Mouse (Mus musculus) kidney, postnatal 25 days (tissue): ENCODE data around the gene Trim25.
A peak's percentile ranks its signal among the peaks of the same experiment; 100 is the strongest.
"Not testable (repeated sequence)": the region's sequence is repeated elsewhere in the genome, so short reads cannot be mapped to it uniquely, and the experiment has no call there.

Experiments used
- DNase-seq, 2 experiments: peaks; one replicate each; pipeline ENCODE4 v3.0.0; 2021; ENCODE audit warnings: mixed read lengths in 2 of 2

Trim25 gene

GRCm38 (mm10) chr11:88995616-88996015 lies 3.6 kb upstream of the Trim25 start:
- DNase-seq, result no peak

- DNase-seq, result peak; percentile 44 to 61
These were observed 2.7 kb upstream of the Trim25 start for GRCm38 (mm10) chr11:88996427-88996826.

GRCm38 (mm10) chr11:88997343-88997742 lies 1.8 kb upstream of the Trim25 start:
- not testable (repeated sequence) for DNase-seq

GRCm38 (mm10) chr11:88998406-88998805 lies 770 bp upstream of the Trim25 start:
- DNase-seq, result no peak

GRCm38 (mm10) chr11:88999723-89000526 lies 749 bp downstream of the Trim25 start:
- peak in 1 of 2 experiments; percentile 20 for DNase-seq

GRCm38 (mm10) chr11:89000527-89000819 lies 1.3 kb downstream of the Trim25 start:
- no peak for DNase-seq

- no peak for DNase-seq
These were observed 2.4 kb downstream of the Trim25 start for GRCm38 (mm10) chr11:89001569-89001968.

- DNase-seq, result no peak
These were observed 2.9 kb downstream of the Trim25 start for GRCm38 (mm10) chr11:89002068-89002467.

- no peak for DNase-seq
These were observed 3.4 kb downstream of the Trim25 start for GRCm38 (mm10) chr11:89002621-89003020.

- peak; percentile 46 to 64 for DNase-seq
These were observed 3.9 kb downstream of the Trim25 start for GRCm38 (mm10) chr11:89003078-89003477.

- DNase-seq, result peak in 1 of 2 experiments; percentile 24
These were observed 4.5 kb downstream of the Trim25 start for GRCm38 (mm10) chr11:89003726-89004125.

- no peak for DNase-seq
These were observed 6.3 kb downstream of the Trim25 start for GRCm38 (mm10) chr11:89005473-89005872.

GRCm38 (mm10) chr11:89006404-89006803 lies 7.2 kb downstream of the Trim25 start:
- DNase-seq, result no peak

GRCm38 (mm10) chr11:89007582-89007981 lies 8.4 kb downstream of the Trim25 start:
- peak in 1 of 2 experiments; percentile 38 for DNase-seq

- DNase-seq, result no peak
These were observed 9.9 kb downstream of the Trim25 start for GRCm38 (mm10) chr11:89009066-89009465.

- DNase-seq, result no peak
These were observed 10.3 kb downstream of the Trim25 start for GRCm38 (mm10) chr11:89009496-89009895.

GRCm38 (mm10) chr11:89012241-89012640 lies 13.1 kb downstream of the Trim25 start:
- peak; percentile 78 to 87 for DNase-seq

- DNase-seq, result no peak
These were observed 18.5 kb downstream of the Trim25 start for GRCm38 (mm10) chr11:89017514-89018182.

- no peak for DNase-seq
These were observed 21.6 kb downstream of the Trim25 start for GRCm38 (mm10) chr11:89020681-89021305.

- DNase-seq, result no peak
These were observed 22.5 kb downstream of the Trim25 start for GRCm38 (mm10) chr11:89021687-89022086.

GRCm38 (mm10) chr11:89022120-89022731 lies 23.1 kb downstream of the Trim25 start:
- DNase-seq, result no peak

- peak in 1 of 2 experiments; percentile 28 for DNase-seq
These were observed 24.3 kb downstream of the Trim25 start for GRCm38 (mm10) chr11:89023477-89023876.

GRCm38 (mm10) chr11:89024181-89024881 lies 25.2 kb downstream of the Trim25 start:
- DNase-seq, result peak; percentile 94 to 95
